Mouse (Mus musculus) spleen, adult 2 months (tissue): ENCODE results near the gene Tmem243.
A peak's percentile ranks its signal among the peaks of the same experiment; 100 is the strongest.

Experiments
- CTCF ChIP-seq: fragments of 200-500 bp; IDR thresholded peaks from 2 replicates; pipeline ENCODE4 v1.5.1; 2011; ENCODE audit warnings: mild to moderate bottlenecking, inconsistent platforms; ENCODE audit not compliant: insufficient read depth, insufficient read length, insufficient replicate concordance; ENCODE audit errors: extremely low read depth
- POLR2A ChIP-seq: fragments of 200-500 bp; IDR thresholded peaks from 2 replicates; pipeline ENCODE4 v1.6.1; 2011; ENCODE audit warnings: low read depth, low read length, inconsistent platforms

DNA sequence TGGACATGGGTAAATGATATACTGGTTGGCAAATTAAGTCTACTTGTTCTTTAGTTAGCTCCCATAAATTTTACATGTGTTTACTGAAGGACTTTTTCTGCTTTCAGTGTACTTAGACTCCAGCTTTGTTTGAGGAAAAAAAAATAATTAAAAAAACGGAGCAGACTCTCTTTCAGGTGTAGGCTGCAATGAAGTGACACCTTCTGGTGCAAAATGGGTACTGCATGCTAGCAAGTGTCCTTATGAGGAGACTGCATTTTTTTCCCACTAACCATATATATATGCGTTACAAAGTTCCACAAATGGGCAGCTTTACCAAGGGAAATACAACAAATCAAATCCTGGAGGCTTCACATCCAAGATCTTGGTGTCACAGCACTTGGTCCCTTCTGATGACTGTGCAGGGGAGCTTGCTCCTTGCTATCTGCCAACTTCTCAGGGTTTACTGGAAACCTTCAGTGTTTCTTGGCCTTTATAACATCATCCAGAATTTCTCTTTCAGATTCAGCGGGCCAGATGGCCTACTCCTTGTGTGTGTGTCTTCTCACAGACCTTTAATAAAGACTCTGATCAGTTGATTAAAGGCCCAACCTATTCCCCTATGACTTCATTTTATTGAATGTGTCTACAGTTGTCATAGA, 44.3 kb upstream of the Tmem243 start:
- TF ChIP-seq POLR2A (no peak), CTCF (peak; percentile 36; the same call in 1 of the 2 replicates)
